Comparison of ENCODE assay signal across 18 mouse cellular contexts in genomic region chr3:25657074-25657473, GRCm38 (mm10).
DNase-seq lines count a peak whose midpoint lies in the region; ATAC-seq lines count a peak whose summit lies in the region.
"Had no signal": no experiment of that assay in that cellular context is flagged by ENCODE, and none has a peak within 500 bp of the region (broad histone marks: within the 10 kb centered on the region; RNA-seq: fewer than 3 reads in every experiment).

No protein-coding gene starts in this region.

- peak overlapping the region; percentile 23; the same call in 1 of the 2 replicates for H3K27ac ChIP-seq in forebrain, embryonic 16.5 days (ENCODE audit: low read length)
- H3K27ac ChIP-seq in neural tube, embryonic 14.5 days (ENCODE audit: low read depth, low read length), result no peak overlapping the region
- no peak overlapping the region for H3K27ac ChIP-seq in embryonic facial prominence, embryonic 10.5 days (replicated peaks)
- H3K27ac ChIP-seq: heart, embryonic 10.5 days; limb, embryonic 13.5 days; midbrain, embryonic 13.5 days had no signal

- H3K4me1 ChIP-seq in forebrain, embryonic 16.5 days (replicated peaks; ENCODE audit: control insufficient read depth, insufficient read depth, low read length), result peaks cover 2% of the 10 kb centered on the region; the same call in 1 of the 2 replicates
- no peaks in the 10 kb centered on the region for H3K4me1 ChIP-seq in neural tube, embryonic 14.5 days (ENCODE audit: control insufficient read depth, insufficient read depth, low read length)
- H3K4me1 ChIP-seq in embryonic facial prominence, embryonic 10.5 days, result no peaks in the 10 kb centered on the region
- H3K4me1 ChIP-seq: heart, embryonic 10.5 days; limb, embryonic 13.5 days; midbrain, embryonic 13.5 days had no signal

- no peaks in the 10 kb centered on the region for H3K27me3 ChIP-seq in forebrain, embryonic 16.5 days (replicated peaks; ENCODE audit: control insufficient read depth, insufficient read depth, low read length)
- H3K27me3 ChIP-seq in neural tube, embryonic 14.5 days (ENCODE audit: control insufficient read depth, insufficient read depth, low read length), result no peaks in the 10 kb centered on the region
- no peaks in the 10 kb centered on the region for H3K27me3 ChIP-seq in embryonic facial prominence, embryonic 10.5 days (replicated peaks; ENCODE audit: low read depth, poor library complexity, severe bottlenecking)
- H3K27me3 ChIP-seq: limb, embryonic 13.5 days; midbrain, embryonic 13.5 days had no signal

- peak; percentile 85 for ATAC-seq in forebrain, embryonic 16.5 days
- peak; percentile 74 for ATAC-seq in neural tube, embryonic 14.5 days (ENCODE audit: low read depth)
- ATAC-seq in erythroblast, adult 5-6 weeks (replicated peaks; ENCODE audit: low FRiP score, poor library complexity, severe bottlenecking), result no peak
- ATAC-seq: midbrain, embryonic 13.5 days had no signal

- DNase-seq in adrenal gland, postnatal 25 days, result peak; percentile 2
- DNase-seq in adrenal gland, postnatal 10 days, result no peak
- DNase-seq in left cerebral cortex, postnatal 4 days, result peak; percentile 78
- DNase-seq in left cerebral cortex, adult 11 months (ENCODE audit: low spot score), result no peak
- DNase-seq in embryonic facial prominence, embryonic 10.5 days (ENCODE audit: low spot score), result no peak
- DNase-seq: embryo, embryonic 11 days; gastrocnemius, postnatal 10 days; heart, postnatal 36 days; kidney, adult 11 months; lung, postnatal 4 days; thymus, postnatal 25 days had no signal

- no peak overlapping the region for H3K4me2 ChIP-seq in forebrain, embryonic 16.5 days (ENCODE audit: low read length)
- no peak overlapping the region for H3K4me2 ChIP-seq in neural tube, embryonic 14.5 days (ENCODE audit: low read depth, low read length)
- H3K4me2 ChIP-seq: limb, embryonic 13.5 days; midbrain, embryonic 13.5 days had no signal

- no peak overlapping the region for H3K4me3 ChIP-seq in forebrain, embryonic 16.5 days (replicated peaks; ENCODE audit: low read length)
- H3K4me3 ChIP-seq in neural tube, embryonic 14.5 days (ENCODE audit: low read depth, low read length), result no peak overlapping the region
- no peak overlapping the region for H3K4me3 ChIP-seq in embryonic facial prominence, embryonic 10.5 days
- H3K4me3 ChIP-seq: erythroblast, embryonic 14.5 days; heart, embryonic 10.5 days; limb, embryonic 13.5 days; midbrain, embryonic 13.5 days had no signal

- H3K36me3 ChIP-seq in forebrain, embryonic 16.5 days (ENCODE audit: control insufficient read depth, insufficient read depth), result no peaks in the 10 kb centered on the region
- H3K36me3 ChIP-seq in neural tube, embryonic 14.5 days (ENCODE audit: control insufficient read depth, insufficient read depth, low read length), result no peaks in the 10 kb centered on the region
- no peaks in the 10 kb centered on the region for H3K36me3 ChIP-seq in embryonic facial prominence, embryonic 10.5 days (replicated peaks)
- H3K36me3 ChIP-seq: heart, embryonic 10.5 days; limb, embryonic 13.5 days; midbrain, embryonic 13.5 days had no signal

- 64% methylated on average over 11 of the region's 11 CpGs for WGBS in forebrain, embryonic 16.5 days
- WGBS in neural tube, embryonic 14.5 days, result 80% methylated on average over 11 of the region's 11 CpGs
- WGBS in embryonic facial prominence, embryonic 10.5 days, result 94% methylated on average over 11 of the region's 11 CpGs

- H3K9ac ChIP-seq in forebrain, embryonic 16.5 days (replicated peaks; ENCODE audit: low read depth, low read length), result no peak overlapping the region
- H3K9ac ChIP-seq in neural tube, embryonic 14.5 days (replicated peaks; ENCODE audit: low read depth, low read length), result no peak overlapping the region
- H3K9ac ChIP-seq: limb, embryonic 13.5 days; midbrain, embryonic 13.5 days had no signal

- intact Hi-C loops in left cerebral cortex, postnatal 4 days (cut with DNase I), result no loop called here

- no peaks in the 10 kb centered on the region for H3K9me3 ChIP-seq in forebrain, embryonic 16.5 days (ENCODE audit: control insufficient read depth, low read length)
- H3K9me3 ChIP-seq in neural tube, embryonic 14.5 days (ENCODE audit: control insufficient read depth, low read length), result no peaks in the 10 kb centered on the region
- no peaks in the 10 kb centered on the region for H3K9me3 ChIP-seq in embryonic facial prominence, embryonic 10.5 days
- H3K9me3 ChIP-seq: heart, embryonic 10.5 days; limb, embryonic 13.5 days; midbrain, embryonic 13.5 days had no signal

Comparison
In these comparisons a context has a peak if more than half of its experiments do, and no peak if none do; other contexts are left out.
1. DNase-seq: peak in adrenal gland, postnatal 25 days (single experiment) and left cerebral cortex, postnatal 4 days (single experiment); none in adrenal gland, postnatal 10 days (single experiment), left cerebral cortex, adult 11 months (single experiment) and embryonic facial prominence, embryonic 10.5 days (single experiment).